Mouse (Mus musculus) common myeloid progenitor, adult 5-6 weeks (primary cell): ENCODE measurements around the gene Rnaseh1. TPM values are rescaled to one million over a fixed set of nuclear protein-coding genes. Genes with fewer than 3 reads are reported as not detected.

Experiments
- ATAC-seq: replicated peaks from 2 replicates; pipeline ENCODE4 v1.8.0; 2016; ENCODE audit warnings: low read depth, mild to moderate bottlenecking, moderate TSS enrichment, inconsistent platforms; ENCODE audit not compliant: poor library complexity, severe bottlenecking
- total RNA-seq: library from RNA; stranded (forward); fragments of 200-1000, 187-1606 nt; gene quantifications from 2 replicates; pipeline ENCODE4 v1.2.3, GENCODE M21; 2017

Gene Rnaseh1
- total RNA-seq, 1 experiment from 2014 or later, result 20.8 TPM

- no peak for ATAC-seq
Observed at GRCm38 (mm10) chr12:28662628-28663027, 13.2 kb downstream of the Rnaseh1 start.

DNA sequence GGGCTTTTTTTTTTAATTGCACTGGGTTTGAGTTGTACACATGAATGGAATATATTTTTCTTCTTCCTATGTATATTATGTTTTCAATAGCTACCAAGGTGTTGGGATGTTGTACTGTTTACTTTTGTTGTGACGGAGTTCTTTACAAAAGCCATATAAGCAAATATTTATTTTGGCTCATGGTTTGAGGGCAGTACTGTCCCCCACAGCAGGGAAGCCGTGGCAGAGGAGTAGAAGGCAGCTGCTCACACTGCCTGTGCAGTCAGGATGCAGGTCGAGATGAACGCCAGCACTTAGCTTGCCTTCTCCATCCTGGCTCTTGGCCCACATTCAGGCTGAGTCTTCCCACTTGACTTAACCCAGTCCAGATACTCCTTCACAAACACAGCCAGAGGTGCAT is 17.3 kb downstream of the Rnaseh1 start:
- ATAC-seq, result no peak

- ATAC-seq, result no peak
Observed at GRCm38 (mm10) chr12:28667287-28667686, 17.9 kb downstream of the Rnaseh1 start.

DNA sequence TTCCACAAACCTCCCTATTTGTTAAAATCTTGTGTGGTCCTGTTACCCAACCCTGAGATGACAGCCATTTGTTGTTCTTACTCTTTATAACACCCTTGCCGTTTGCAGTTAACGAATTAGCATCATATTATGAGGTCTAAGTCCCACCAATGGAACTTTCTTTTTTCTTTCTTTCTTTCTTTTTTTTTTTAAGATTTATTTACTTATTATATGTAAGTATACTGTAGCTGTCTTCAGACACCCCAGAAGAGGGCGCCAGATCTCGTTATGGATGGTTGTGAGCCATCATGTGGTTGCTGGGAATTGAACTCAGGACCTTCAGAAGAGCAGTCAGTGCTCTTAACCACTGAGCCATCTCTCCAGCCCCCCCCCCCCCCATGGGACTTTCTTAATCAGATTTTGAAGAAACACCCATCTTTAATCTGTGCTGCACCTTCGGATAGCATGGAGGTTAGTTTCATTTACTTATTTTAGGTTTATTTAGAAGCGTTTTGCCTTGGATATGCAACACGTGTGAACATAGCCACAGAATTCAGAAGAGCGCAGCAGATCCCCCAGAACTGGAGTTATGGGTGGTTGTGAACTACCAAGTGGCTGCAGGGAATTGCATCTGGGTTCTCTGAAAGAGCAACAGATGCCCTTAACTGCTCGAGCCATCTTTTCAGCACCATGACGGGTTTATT is 24.8 kb downstream of the Rnaseh1 start:
- ATAC-seq, result no peak

GRCm38 (mm10) chr12:28675121-28675924 is 25.9 kb downstream of the Rnaseh1 start, which contains the start of gene Adi1:
Gene Adi1 (plus strand): TSS chr12:28675231.
- peak; percentile 93 for ATAC-seq

DNA sequence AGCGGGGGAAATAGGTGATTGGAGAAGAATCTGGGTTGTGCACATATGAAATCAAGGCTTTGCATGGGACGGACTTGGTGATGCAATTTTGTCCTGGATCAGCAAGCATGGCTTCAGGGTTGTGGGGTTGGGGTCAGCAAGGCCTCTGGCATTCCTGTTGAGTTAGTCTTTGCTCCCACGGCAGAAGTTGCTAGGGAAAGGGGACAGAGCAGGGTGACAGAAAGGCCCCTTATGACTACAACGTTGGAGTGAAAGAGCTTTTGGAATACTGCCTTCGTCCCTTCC is 26.5 kb downstream of the Rnaseh1 start:
- no peak for ATAC-seq

DNA sequence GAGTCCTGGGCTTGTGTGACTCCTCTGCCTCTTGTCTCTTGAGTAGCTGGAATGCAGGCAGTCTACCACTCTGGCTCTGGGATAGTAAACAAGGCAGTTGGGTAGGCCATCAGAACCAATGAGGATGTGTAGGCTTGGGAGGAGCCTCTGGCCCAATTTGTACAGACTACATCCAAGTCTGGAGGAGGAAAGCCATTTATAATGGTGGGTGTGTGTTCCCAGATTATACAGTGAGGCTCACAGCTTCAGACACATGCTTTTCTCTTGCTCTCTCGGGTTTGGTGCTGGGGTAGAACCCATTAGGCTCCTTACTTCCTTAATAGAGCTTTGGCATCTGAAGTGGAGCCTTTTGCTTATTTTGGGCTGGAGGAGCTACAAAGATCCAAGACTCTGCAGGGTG is 35.3 kb downstream of the Rnaseh1 start:
- ATAC-seq, result no peak

DNA sequence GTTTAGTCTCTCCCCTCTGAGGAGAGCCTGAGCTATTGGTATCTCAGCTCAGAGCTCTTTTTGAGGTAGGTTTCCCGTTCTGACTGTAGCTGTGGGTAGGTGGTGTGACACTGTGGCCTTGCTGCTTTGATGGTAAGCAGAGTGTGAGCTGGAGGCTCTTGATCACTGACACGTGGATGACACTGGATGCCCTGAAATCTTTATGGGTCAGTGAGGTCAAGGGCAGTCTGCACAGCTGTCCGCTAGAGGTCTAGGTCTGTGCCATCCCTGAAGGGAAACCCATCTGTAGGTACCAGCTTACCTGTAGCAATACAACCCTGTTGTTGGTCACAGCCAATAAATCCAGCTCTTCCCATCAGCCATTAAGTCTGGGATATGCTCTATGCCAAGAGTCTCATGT is 36.4 kb downstream of the Rnaseh1 start:
- no peak for ATAC-seq

DNA sequence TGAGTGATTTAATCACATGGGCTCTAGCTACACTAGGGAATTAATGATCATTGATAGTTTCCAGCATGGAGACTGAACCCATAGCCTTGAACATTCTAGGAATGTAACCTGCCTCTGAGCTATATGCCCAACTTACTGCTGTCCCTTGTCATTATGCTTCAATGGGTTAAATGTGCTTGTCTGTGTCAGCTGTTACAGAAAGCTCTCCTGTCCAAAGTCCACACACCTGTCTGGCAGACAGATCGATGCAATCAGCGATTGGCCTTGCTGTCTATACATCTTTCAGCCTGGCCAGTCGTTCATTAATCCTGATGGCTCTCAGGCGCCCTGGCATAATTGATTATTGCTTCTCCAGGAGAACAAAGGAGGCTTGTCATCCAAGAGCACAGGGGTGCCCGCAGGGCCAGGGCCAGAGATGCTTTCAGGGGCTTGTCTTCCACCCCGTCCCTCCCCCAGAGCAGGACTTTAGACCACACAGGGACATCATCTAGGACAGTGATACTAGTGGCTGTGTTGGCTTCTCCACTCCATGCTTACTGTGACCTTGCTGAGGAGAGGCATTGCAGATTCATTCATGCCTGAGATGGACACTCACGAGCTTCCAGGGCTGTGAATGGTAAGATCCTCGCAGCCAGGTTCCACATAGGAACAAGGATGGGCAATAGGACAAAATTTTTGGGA is 36.9 kb downstream of the Rnaseh1 start:
- no peak for ATAC-seq

DNA sequence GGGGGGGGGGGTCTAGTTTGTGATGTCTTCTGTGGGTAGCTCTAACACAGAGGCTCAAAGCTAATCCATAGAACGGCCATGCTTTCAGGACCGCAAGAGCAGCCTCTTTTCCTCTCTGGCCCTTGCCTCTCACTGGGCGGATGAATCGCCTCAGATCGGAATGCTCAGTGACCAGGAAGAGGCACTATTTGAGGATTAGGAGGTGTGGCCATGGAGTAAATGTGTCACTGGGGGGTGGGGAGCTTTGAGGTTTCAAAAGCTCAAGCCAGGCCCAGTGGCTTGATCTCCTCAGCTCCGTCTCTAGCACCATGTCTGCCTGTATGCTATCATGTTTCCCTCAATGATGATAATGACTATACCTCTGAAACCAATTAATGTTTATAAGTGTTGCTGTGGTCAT is 39.6 kb downstream of the Rnaseh1 start:
- no peak for ATAC-seq

DNA sequence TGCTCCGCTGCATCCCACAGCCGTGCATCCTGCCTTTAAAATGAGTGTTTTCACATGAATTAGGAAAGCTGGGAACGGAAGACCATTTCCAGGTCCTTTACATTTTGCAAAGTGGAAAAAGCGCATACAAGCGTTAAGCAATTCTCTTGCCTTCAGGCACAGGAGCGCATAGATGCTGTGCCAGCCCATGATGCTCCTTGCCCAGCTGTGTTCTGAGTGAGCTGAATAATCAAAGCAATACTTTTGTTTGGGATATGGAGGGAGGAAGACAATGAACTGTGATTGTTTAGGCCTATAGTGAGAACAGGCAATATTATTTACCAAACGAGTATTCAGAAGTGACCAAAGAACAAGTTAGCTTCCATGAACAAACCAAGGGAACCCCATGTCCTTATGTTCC is 41.3 kb downstream of the Rnaseh1 start:
- no peak for ATAC-seq

- ATAC-seq, result no peak
Observed at GRCm38 (mm10) chr12:28693738-28694137, 44.3 kb downstream of the Rnaseh1 start.

DNA sequence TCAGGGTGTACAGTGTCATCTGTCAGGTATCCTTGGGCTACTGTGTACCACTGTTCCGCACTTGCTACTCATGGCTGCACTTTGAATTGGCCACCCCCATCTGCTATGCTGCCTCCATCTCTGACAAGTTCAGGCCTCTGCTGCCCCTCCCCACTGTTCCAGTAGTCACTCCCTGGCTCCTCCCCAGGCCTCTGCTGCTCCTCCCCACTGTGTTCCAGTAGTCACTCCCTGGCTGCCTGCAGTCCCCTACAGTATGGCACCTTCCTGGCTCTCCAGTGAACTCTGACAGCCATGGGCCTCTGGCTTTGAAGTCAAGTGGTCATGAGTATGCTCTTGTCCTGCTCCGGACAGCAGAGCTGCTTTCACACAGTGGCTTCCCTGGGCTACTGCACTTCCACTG is 44.8 kb downstream of the Rnaseh1 start:
- ATAC-seq, result no peak

DNA sequence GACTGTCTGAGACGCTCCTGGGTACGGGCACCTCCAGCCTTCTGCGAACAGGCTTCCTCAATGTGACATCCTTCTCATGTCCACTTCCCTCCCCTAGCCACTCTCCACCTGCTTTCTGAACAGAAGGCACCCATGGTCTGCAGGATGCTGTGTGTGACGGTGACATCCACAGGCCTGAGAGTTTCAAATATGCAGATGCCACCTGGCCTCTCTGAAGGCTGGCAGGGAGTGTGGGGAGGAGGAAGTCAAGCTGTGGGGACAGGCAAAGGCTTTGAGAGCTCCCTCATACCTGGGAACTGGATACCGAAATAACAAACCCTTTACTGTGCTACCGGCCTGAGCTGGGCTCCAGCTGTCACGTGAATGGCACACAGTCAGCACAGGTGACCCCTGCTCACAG is 45.4 kb downstream of the Rnaseh1 start:
- ATAC-seq, result no peak

- peak; percentile 20 for ATAC-seq
Observed at GRCm38 (mm10) chr12:28697821-28698595, 48.6 kb downstream of the Rnaseh1 start.

DNA sequence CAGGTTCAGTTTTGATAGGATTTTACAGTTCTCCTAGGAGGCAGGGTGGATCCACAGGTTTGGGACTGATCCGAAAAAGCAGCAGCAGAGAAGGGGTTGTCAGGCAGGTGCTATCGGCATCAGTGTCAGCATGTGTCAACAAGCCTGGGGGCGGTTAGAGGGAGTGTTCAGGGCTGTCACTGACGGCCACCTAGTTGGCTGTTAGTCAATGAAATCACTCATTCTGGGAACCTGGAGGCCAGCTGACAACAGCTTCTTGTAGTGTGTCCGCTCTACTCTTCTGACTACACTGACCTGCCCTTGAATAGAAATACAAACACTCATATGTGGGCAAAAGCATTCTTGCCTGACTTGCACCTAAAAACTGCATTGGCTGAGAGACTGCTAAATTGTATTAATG is 49.7 kb downstream of the Rnaseh1 start:
- no peak for ATAC-seq

- ATAC-seq, result peak; percentile 75
Observed at GRCm38 (mm10) chr12:28699656-28700055, 50.3 kb downstream of the Rnaseh1 start.

GRCm38 (mm10) chr12:28700101-28700511 is 50.7 kb downstream of the Rnaseh1 start:
- ATAC-seq, result no peak

DNA sequence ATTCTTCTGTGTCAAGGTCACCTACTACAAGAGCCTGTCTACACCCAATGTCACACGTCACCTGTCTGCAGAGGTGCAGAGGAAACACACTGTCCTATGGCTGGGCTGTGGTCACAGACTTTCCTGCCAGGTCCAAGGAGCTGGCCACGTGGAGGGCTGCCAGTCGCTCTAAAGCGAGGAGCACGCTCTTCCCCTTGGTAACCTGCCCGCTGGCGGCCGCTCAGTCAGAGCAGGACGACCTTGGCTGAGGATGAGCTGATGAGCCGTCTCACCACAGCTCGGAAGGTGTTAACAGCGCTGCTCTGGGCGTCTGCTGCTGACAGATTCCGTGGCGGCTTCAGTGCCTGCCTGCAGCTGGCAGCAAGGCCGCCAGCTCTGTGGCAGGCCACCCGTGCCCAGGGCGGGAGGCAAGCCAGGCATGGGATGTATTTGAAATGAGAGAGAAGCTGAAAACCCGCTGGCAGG is 51.2 kb downstream of the Rnaseh1 start:
- ATAC-seq, result no peak

DNA sequence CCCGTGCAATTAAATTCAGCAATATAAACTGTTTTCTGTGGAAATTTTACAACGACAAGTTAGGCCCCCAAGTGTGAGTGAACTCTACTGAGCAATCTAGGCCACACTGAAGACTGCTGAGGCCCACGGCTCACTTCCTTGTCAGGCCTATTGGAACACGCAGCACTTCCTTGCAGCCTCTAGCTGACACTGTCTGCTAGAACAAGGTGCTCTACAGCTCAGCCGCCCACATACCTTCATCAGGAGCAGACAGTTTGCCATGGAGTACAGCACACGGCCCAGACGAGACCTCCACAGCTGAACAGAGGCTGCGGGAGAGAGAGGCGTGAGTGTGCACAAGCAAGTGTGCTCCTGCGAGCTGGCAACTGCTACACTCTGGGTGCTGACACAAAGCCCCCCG is 51.9 kb downstream of the Rnaseh1 start:
- no peak for ATAC-seq
